Mouse (Mus musculus) spleen, postnatal 36 days (tissue): Measurements from ENCODE around the gene 2700049A03Rik.
A peak's percentile ranks its signal among the peaks of the same experiment; 100 is the strongest.

Source experiments
- DNase-seq, 2 experiments: peaks; one replicate each; pipeline ENCODE4 v3.0.0; 2022; ENCODE audit warnings: low spot score in 2 of 2, mixed read lengths in 1 of 2

The 2700049A03Rik gene

DNA sequence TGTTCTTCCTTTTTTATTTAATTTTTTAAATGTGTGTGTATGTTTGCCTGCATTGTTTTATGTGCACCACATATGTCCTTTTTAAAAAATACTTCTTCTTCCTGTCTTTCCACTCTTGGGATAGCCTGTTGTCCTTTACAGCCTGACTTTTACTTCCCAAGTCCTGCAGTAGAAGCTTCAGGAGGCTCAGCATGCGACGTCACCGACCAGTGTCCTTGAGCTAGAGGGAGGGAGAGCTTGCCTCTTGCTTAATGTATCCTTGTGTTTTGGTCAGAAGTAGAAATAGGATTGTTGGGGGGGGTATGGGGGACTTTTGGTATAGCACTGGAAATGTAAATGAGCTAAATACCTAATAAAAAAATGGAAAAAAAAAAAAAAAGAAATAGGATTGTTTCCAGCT lies 47.1 kb downstream of the 2700049A03Rik start:
- no peak for DNase-seq

- DNase-seq, result peak; percentile 41 to 42
These were observed 47.7 kb downstream of the 2700049A03Rik start for GRCm38 (mm10) chr12:71184396-71184795.

DNA sequence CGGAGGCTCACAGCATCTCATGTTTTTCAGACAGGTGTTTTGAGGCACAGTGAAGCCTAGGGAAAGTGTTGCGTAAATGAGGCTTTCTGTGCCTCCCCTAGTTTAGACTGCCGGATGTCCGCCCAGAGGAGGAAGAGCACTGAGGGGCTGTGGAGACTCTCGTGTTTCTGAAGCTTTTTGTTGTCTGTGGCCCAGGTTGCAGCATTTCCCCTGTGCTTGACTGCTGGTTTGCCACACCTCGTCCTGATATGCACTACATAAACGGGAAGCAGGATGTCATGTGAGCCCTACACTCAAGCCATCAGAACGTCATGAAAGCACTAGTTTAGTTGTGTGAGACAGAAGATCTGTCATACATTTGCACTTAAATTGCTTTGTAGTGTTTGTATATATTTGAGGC lies 56.1 kb downstream of the 2700049A03Rik start:
- peak; percentile 5 for DNase-seq

- no peak for DNase-seq
These were observed 61.0 kb downstream of the 2700049A03Rik start for GRCm38 (mm10) chr12:71197671-71198070.

GRCm38 (mm10) chr12:71201753-71202152 lies 65.1 kb downstream of the 2700049A03Rik start:
- no peak for DNase-seq

GRCm38 (mm10) chr12:71204303-71204702 lies 67.7 kb downstream of the 2700049A03Rik start:
- DNase-seq, result no peak

GRCm38 (mm10) chr12:71217191-71217590 lies 80.5 kb downstream of the 2700049A03Rik start:
- DNase-seq, result no peak

- DNase-seq, result no peak
These were observed 81.3 kb downstream of the 2700049A03Rik start for GRCm38 (mm10) chr12:71217866-71218522.

GRCm38 (mm10) chr12:71222761-71223160 lies 86.1 kb downstream of the 2700049A03Rik start:
- DNase-seq, result no peak

- no peak for DNase-seq
These were observed 91.1 kb downstream of the 2700049A03Rik start for GRCm38 (mm10) chr12:71227769-71228168.

GRCm38 (mm10) chr12:71228925-71229649 lies 92.4 kb downstream of the 2700049A03Rik start:
- no peak for DNase-seq

- DNase-seq, result no peak
These were observed 94.9 kb downstream of the 2700049A03Rik start for GRCm38 (mm10) chr12:71231561-71231960.

GRCm38 (mm10) chr12:71233426-71233825 lies 96.8 kb downstream of the 2700049A03Rik start:
- DNase-seq, result no peak

GRCm38 (mm10) chr12:71237074-71237473 lies 100.4 kb downstream of the 2700049A03Rik start:
- no peak for DNase-seq

GRCm38 (mm10) chr12:71242791-71243190 lies 106.1 kb downstream of the 2700049A03Rik start:
- no peak for DNase-seq

GRCm38 (mm10) chr12:71244766-71245390 lies 108.2 kb downstream of the 2700049A03Rik start:
- DNase-seq, result no peak

DNA sequence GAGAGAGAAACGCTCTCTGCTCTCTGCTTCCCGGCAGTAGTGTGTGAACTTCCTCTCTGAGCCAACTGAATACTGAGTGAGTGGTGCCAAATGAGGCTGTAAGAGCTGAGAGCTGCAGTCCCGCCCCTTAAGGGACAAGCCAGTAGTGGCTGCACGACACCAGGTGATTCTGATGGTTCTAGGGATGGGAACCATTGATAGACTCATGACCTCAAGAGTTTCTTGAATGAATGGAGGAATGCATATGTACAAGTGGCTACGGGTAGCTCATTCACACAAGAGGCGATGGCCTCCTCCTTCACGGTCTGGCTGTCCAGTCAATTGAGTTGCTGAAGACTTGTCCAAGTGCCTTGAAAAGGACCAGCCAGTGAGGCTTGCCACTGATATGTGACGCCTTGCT lies 110.5 kb downstream of the 2700049A03Rik start:
- no peak for DNase-seq

GRCm38 (mm10) chr12:71249348-71249747 lies 112.7 kb downstream of the 2700049A03Rik start:
- DNase-seq, result no peak

- DNase-seq, result no peak
These were observed 116.0 kb downstream of the 2700049A03Rik start for GRCm38 (mm10) chr12:71252509-71253167.

GRCm38 (mm10) chr12:71254779-71255178 lies 118.1 kb downstream of the 2700049A03Rik start:
- DNase-seq, result no peak

DNA sequence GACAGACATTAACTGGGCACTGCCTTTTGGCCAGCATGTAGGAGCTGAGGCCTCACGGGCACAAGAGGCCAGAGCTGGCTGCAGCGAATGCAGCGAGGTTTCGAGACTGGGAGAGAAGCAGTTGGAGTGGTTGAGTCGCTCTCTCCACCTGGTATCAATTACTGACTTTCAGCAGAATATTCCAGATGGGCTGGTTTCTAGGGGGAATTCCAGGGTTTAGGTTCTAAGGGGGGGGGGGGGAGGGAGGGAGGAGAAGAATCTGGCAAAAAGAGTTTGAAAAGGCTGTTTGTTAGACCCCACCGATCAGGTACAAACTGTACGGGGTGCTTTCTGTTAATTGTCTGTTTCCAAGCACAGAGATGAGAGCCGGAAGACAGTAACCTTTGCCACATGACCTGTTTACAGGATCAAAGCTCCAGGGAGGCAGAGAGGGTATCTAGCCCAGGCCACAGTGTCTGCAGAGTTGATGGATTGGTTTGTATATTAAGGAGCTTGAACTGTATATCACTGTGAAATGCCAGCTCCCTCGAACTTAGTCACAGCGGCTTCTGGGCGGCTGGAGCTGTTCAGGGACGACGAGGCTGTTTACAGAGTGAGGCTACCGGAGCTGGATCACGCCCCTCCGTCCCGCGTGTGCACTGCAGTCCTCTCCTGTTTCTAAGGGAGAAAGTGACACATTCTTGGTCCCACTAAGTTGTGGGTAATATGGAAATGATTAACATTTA lies 121.7 kb downstream of the 2700049A03Rik start:
- DNase-seq, result no peak

DNA sequence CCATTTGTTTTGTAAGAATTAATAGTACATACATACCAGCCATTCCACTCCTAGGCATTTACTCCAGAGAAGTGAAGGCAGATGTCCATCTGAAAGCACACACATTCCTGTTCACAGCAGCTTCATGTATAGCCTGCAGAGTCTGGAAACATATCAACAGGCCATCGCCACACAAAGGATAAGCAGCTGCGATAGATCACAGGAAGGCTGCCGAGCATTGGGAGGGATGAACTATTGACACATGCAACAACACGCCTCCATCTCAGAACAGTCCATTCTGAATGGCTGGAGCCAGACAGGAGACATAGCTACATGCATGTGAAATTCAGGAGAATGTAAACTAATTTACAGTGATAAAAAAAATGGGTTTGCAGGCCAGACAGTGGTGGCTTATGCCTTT lies 127.6 kb downstream of the 2700049A03Rik start:
- no peak for DNase-seq
